20 mouse cellular contexts compared by ENCODE assay signal in the genomic region with DNA sequence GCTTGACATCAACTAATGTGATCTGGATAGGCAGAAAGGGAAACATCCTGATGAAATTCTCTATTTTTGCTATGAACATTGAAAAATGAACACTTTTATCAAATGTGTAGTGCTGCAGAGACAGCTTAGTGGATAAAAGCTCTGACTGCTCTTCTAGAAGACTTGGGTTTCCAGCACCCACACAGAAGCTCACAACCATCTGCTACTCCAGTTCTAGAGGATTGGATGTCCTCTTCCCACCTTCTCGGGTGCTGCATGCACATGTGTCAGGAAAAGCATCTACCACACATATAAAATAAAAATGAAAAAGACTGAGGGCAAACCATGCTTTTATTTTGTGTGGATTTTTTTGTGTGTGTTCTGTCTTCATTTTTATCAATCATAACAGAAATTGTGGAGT.
A peak's percentile ranks its signal among the peaks of the same experiment; 100 is the strongest.
DNase-seq lines count a peak whose midpoint lies in the region; ATAC-seq lines count a peak whose summit lies in the region.
"Had no signal": no experiment of that assay in that cellular context is flagged by ENCODE, and none has a peak within 500 bp of the region (broad histone marks: within the 10 kb centered on the region; RNA-seq: fewer than 3 reads in every experiment).

No protein-coding gene starts in this region.

- no peak for DNase-seq in frontal cortex, postnatal 10 days (ENCODE audit: low spot score in 2 of 2)
- DNase-seq in layer of hippocampus, adult 18-20 months (ENCODE audit: low spot score in 2 of 2), result peak; percentile 35 to 74
- DNase-seq in layer of hippocampus, adult 9-10 months (ENCODE audit: low spot score), result no peak
- DNase-seq in left cerebral cortex, postnatal 36 days (ENCODE audit: low spot score in 2 of 2), result peak; percentile 13 to 18
- DNase-seq in left cerebral cortex, postnatal 4 days, result no peak
- DNase-seq in layer of hippocampus, adult 9-11 months, result peak; percentile 56
- no peak for DNase-seq in lung, postnatal 25 days (ENCODE audit: low spot score)
- DNase-seq: adrenal gland, adult 8-10 months; adrenal gland, postnatal 36 days; B cell, adult 2 months; cerebellum, adult 11 months; cerebellum, adult 8-10 months; cerebellum, postnatal 14 days; embryo, embryonic 11 days; gastrocnemius, postnatal 10 days; heart, adult 18-20 months; heart, postnatal 10 days had no signal

- intact Hi-C loops in left cerebral cortex, postnatal 36 days (cut with DNase I), result no loop called here
- intact Hi-C loops in left cerebral cortex, postnatal 4 days (cut with DNase I), result no loop called here

- peak; percentile 99 for ATAC-seq in frontal cortex, adult (ENCODE audit: low TSS enrichment)
- ATAC-seq: CD4-positive, CD25-positive, alpha-beta regulatory T cell, adult 4 months; forebrain, embryonic 14.5 days had no signal

Comparison
In these comparisons a context has a peak if more than half of its experiments do, and no peak if none do; other contexts are left out.
1. DNase-seq: peak in layer of hippocampus, adult 18-20 months (2 of 2), left cerebral cortex, postnatal 36 days (2 of 2) and layer of hippocampus, adult 9-11 months (single experiment); none in frontal cortex, postnatal 10 days (0 of 2), layer of hippocampus, adult 9-10 months (single experiment), left cerebral cortex, postnatal 4 days (single experiment) and lung, postnatal 25 days (single experiment).